Mouse (Mus musculus): ENCODE results near the gene Npff.

DNA sequence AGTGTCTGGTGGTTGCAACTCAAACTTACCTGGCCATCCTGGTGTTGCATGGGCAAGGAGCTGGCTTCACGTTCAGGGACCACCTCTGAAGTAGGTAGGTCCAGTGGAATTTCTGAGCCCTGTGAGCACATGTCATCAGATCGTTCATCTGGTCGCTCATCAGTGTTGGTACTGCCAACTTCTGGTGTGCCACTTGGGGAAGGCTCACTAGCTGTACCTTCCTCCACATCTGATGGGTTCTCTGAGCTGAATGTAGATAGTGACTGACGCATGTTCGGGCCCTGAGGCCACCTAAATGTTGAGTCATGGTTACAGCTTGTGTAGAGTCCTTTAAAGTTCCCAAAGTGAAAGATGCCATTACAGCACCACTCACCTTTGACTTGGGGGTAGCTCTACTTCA is 24.3 kb downstream of the Npff start:
- no peak for TF ChIP-seq MAFK (IDR thresholded peaks at IDR 0.05; ENCODE audit: borderline replicate concordance, low read depth, low read length)
- no peak for TF ChIP-seq CTCF (IDR thresholded peaks at IDR 0.05 in 2 of 3, conservative IDR thresholded peaks at IDR 0.05 in 1 of 3; ENCODE audit: control insufficient read depth in 1 of 3, insufficient read depth in 1 of 3, low read depth in 2 of 3, low read length in 3 of 3, poor library complexity in 1 of 3, severe bottlenecking in 1 of 3)
- TF ChIP-seq GATA1 (IDR thresholded peaks at IDR 0.05; ENCODE audit: low read depth, low read length), result no peak
- TF ChIP-seq ZNF384 (IDR thresholded peaks at IDR 0.05; ENCODE audit: low read depth, low read length), result no peak
- TF ChIP-seq CHD2 (IDR thresholded peaks at IDR 0.05; ENCODE audit: low read length), result no peak
- TF ChIP-seq POLR2A (IDR thresholded peaks at IDR 0.05; ENCODE audit: control insufficient read depth in 1 of 2, insufficient read depth in 1 of 2, low read depth in 1 of 2, low read length in 2 of 2, poor library complexity in 1 of 2), result no peak
- TF ChIP-seq EP300 (IDR thresholded peaks at IDR 0.05; ENCODE audit: low read depth in 1 of 2, low read length in 2 of 2), result no peak
- TF ChIP-seq HCFC1 (IDR thresholded peaks at IDR 0.05; ENCODE audit: low read depth, low read length), result no peak
- TF ChIP-seq USF1 (IDR thresholded peaks at IDR 0.05; ENCODE audit: low read depth, low read length), result no peak
- no peak for TF ChIP-seq BHLHE40 (IDR thresholded peaks at IDR 0.05; ENCODE audit: borderline replicate concordance, low read depth, low read length)
- TF ChIP-seq NRF1 (IDR thresholded peaks at IDR 0.05; ENCODE audit: insufficient read depth, low read depth, low read length, poor library complexity, severe bottlenecking), result no peak
- 0 out of 2 replicates have a peak, but pooled peaks have one; percentile 13 for TF ChIP-seq POLR2AphosphoS2 (IDR thresholded peaks at IDR 0.05; ENCODE audit: low read length)
- TF ChIP-seq ZMIZ1 (IDR thresholded peaks at IDR 0.05; ENCODE audit: low read depth, low read length), result no peak

All from MEL (cell line).